8 mouse cellular contexts compared by ENCODE assay signal in genomic region chr8:110965594-110965993, GRCm38 (mm10). TPM values are rescaled to one million over a fixed set of nuclear protein-coding genes. Genes with fewer than 3 reads are reported as not detected.
DNase-seq lines count a peak whose midpoint lies in the region; ATAC-seq and TF ChIP-seq lines count a peak whose summit lies in the region.
"Had no signal": no experiment of that assay in that cellular context is flagged by ENCODE, and none has a peak within 500 bp of the region (broad histone marks: within the 10 kb centered on the region; RNA-seq: fewer than 3 reads in every experiment).

No protein-coding gene starts in this region.

- H3K9me3 ChIP-seq in heart, embryonic 13.5 days, result no peaks in the 10 kb centered on the region
- H3K9me3 ChIP-seq: liver, embryonic 15.5 days had no signal

- peak; percentile 39; the same call in 1 of the 2 replicates for ATAC-seq in heart, embryonic 13.5 days (ENCODE audit: extremely low read depth, insufficient number of reproducible peaks, low FRiP score, low TSS enrichment)
- ATAC-seq in megakaryocyte progenitor cell, adult 5-6 weeks (replicated peaks; ENCODE audit: poor library complexity), result peak; percentile 32
- ATAC-seq in CD4-positive, CD25-positive, alpha-beta regulatory T cell, adult 4 months, result no peak

- H3K4me2 ChIP-seq in heart, embryonic 13.5 days, result peak overlapping the region; percentile 36
- H3K4me2 ChIP-seq: liver, embryonic 15.5 days had no signal

- H3K27ac ChIP-seq in heart, embryonic 13.5 days (replicated peaks), result peak overlapping the region; percentile 76
- H3K27ac ChIP-seq in layer of hippocampus, adult 2 months, result peak overlapping the region; percentile 78
- H3K27ac ChIP-seq: liver, embryonic 15.5 days had no signal

- peak overlapping the region; percentile 47 for H3K9ac ChIP-seq in heart, embryonic 13.5 days
- H3K9ac ChIP-seq: liver, embryonic 15.5 days had no signal

- H3K27me3 ChIP-seq in heart, embryonic 13.5 days (replicated peaks), result no peaks in the 10 kb centered on the region
- H3K27me3 ChIP-seq: liver, embryonic 15.5 days had no signal

- peaks cover 30% of the 10 kb centered on the region for H3K4me1 ChIP-seq in heart, embryonic 13.5 days

- DNase-seq in 416B (ENCODE audit: low read depth), result peak; percentile 87
- DNase-seq in NIH3T3 (ENCODE audit: low read depth), result peak; percentile 90
- DNase-seq in cerebellum, postnatal 14 days, result peak; percentile 86 to 88
- DNase-seq in layer of hippocampus, adult 2 months (ENCODE audit: low spot score in 2 of 2), result peak; percentile 50 to 52

- 6% methylated on average over 7 of the region's 7 CpGs for WGBS in heart, embryonic 13.5 days

- H3K36me3 ChIP-seq in heart, embryonic 13.5 days, result peaks cover 51% of the 10 kb centered on the region

- TF ChIP-seq CTCF in layer of hippocampus, adult 2 months (conservative IDR thresholded peaks at IDR 0.05), result peak; percentile 55

- no peak overlapping the region for H3K4me3 ChIP-seq in heart, embryonic 13.5 days
- no peak overlapping the region; the same call in 1 of the 2 replicates for H3K4me3 ChIP-seq in layer of hippocampus, adult 2 months
- H3K4me3 ChIP-seq: liver, embryonic 15.5 days had no signal

RNA-seq across cellular contexts. Expression of gene Ddx19a, which starts 32.0 kb away (rescaled TPM):
- polyA plus RNA-seq in heart, embryonic 13.5 days (2015; fragmentation: Nextera tagmentation; extraction: Ambion mirVana), result 11.5 and 12.3 TPM in 2 replicates
- total RNA-seq in layer of hippocampus, adult 2 months (2021), result 10 to 100 TPM; 29.8 to 32.8 TPM
- total RNA-seq in megakaryocyte progenitor cell, adult 5-6 weeks (2015), result 75.2 and 76.8 TPM in 2 replicates
- total RNA-seq in megakaryocyte progenitor cell, adult 5-6 weeks (2017), result 37.4 and 48.8 TPM in 2 replicates
- polyA plus RNA-seq in CD4-positive, CD25-positive, alpha-beta regulatory T cell, adult 4 months (2017; shearing (Covaris generic)), result 10 to 100 TPM; 13.8 to 13.9 TPM

RNA-seq across cellular contexts. Expression of gene St3gal2, which starts 45.9 kb away (rescaled TPM):
- 16.2 and 16.4 TPM in 2 replicates for polyA plus RNA-seq in heart, embryonic 13.5 days (2015; fragmentation: Nextera tagmentation; extraction: Ambion mirVana)
- 100 to 1,000 TPM in 1 of 2 experiments, 10 to 100 TPM in 1; 95.1 to 104 TPM for total RNA-seq in layer of hippocampus, adult 2 months (2021)
- total RNA-seq in megakaryocyte progenitor cell, adult 5-6 weeks (2015), result 5.8 and 6.5 TPM in 2 replicates
- 4.3 and 6.9 TPM in 2 replicates for total RNA-seq in megakaryocyte progenitor cell, adult 5-6 weeks (2017)
- 10 to 100 TPM in 1 of 2 experiments, 1 to 10 TPM in 1; 7.5 to 12.4 TPM for polyA plus RNA-seq in CD4-positive, CD25-positive, alpha-beta regulatory T cell, adult 4 months (2017; shearing (Covaris generic))

Comparison
In these comparisons a context has a peak if more than half of its experiments do, and no peak if none do; other contexts are left out.
1. RNA of gene St3gal2, which starts 45.9 kb away (total RNA-seq): 95.1 to 104 TPM in layer of hippocampus, adult 2 months; 4.3 to 6.9 TPM in megakaryocyte progenitor cell, adult 5-6 weeks; every median in the first group is over 10 times any median in the second.
2. Peak in every context shown above with its lines, with median percentiles within 50 percentile points of each other: DNase-seq.